Mouse (Mus musculus): ENCODE results near the gene Ski. TPM values are rescaled to one million over a fixed set of nuclear protein-coding genes. Genes with fewer than 3 reads are reported as not detected.

Gene Ski
- polyA plus RNA-seq, 1 experiment from 2014 or later: 17.8 TPM

DNA sequence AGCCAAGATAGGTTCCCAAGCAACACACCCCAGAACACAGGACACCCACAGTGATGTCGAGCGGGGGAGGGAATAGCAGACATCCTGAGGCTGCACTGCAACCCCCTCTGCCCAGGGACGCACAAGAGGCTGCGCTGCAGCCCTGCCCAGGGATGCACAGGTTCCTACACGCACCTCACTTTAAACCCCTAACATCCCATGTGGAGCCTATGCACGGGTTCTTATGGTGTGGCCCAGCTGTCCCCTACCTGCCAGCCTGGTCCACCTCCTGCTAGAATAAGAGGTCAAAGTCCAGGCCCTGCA is 8.7 kb downstream of the Ski start:
- Histone ChIP-seq H3K36me3 (ENCODE audit: control insufficient read depth, insufficient read depth, low read length) (peaks cover 9% of the 10 kb centered on the region; the same call in 1 of the 2 replicates), H3K27me3 (ENCODE audit: control insufficient read depth, insufficient read depth, low read length) (no peaks in the 10 kb centered on the region), H3K4me2 (ENCODE audit: low read depth, severe bottlenecking) (no peak overlapping the region), H3K4me3 (ENCODE audit: low read depth, low read length) (no peak overlapping the region), H3K27ac (replicated peaks; ENCODE audit: low read depth, low read length) (no peak overlapping the region), H3K4me1 (ENCODE audit: control insufficient read depth, insufficient read depth, low read length) (peaks cover 50% of the 10 kb centered on the region), H3K9ac (ENCODE audit: low read length) (no peak overlapping the region), H3K9me3 (ENCODE audit: control insufficient read depth, low read length) (no peaks in the 10 kb centered on the region)
- ATAC-seq (ENCODE audit: insufficient number of reproducible peaks, low FRiP score, low TSS enrichment, low read depth) (no peak), DNase-seq (ENCODE audit: low spot score) (no peak)
- WGBS: 80% methylated on average over 6 of the region's 6 CpGs

DNA sequence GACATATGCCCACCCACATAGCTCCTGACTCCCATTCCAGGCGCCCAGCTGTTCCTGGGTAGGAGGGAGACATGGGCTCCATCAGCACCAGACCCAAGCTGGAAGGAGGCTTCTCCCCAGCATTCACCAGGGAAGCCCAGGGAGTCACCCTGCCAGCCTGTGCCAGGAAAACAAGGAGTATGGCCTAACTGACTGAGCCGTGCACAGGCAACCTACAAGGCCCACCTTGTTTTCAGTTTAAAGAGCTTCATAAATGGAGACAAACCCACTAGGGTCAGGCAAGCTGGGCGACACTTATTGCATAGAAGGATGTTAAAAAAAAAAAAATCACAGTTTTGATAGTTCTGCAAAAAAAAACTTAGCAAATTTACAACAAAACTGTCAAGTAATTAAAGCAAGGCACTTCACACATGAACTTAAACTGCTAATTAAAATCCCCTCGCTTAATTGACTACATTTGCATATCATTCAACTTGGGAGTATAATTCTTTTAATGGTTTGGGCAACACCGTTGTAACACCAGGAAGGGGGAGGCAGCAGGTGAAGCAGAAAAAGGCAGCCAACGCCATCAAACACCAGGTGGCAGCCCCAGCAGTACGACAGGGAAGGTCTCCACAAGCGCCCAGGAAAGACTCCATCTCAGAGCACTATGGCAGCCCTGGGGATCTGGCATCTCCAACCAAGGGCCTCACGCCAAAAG is 9.2 kb downstream of the Ski start:
- peaks cover 50% of the 10 kb centered on the region for H3K4me1 ChIP-seq (ENCODE audit: control insufficient read depth, insufficient read depth, low read length)
- peaks cover 9% of the 10 kb centered on the region; the same call in 1 of the 2 replicates for H3K36me3 ChIP-seq (ENCODE audit: control insufficient read depth, insufficient read depth, low read length)
- no peak overlapping the region for H3K4me2 ChIP-seq (ENCODE audit: low read depth, severe bottlenecking)
- no peak overlapping the region for H3K27ac ChIP-seq (replicated peaks; ENCODE audit: low read depth, low read length)
- no peak overlapping the region for H3K9ac ChIP-seq (ENCODE audit: low read length)
- no peak overlapping the region for H3K4me3 ChIP-seq (ENCODE audit: low read depth, low read length)
- no peaks in the 10 kb centered on the region for H3K9me3 ChIP-seq (ENCODE audit: control insufficient read depth, low read length)
- H3K27me3 ChIP-seq (ENCODE audit: control insufficient read depth, insufficient read depth, low read length): no peaks in the 10 kb centered on the region
- DNase-seq (ENCODE audit: low spot score) (no peak), ATAC-seq (ENCODE audit: insufficient number of reproducible peaks, low FRiP score, low TSS enrichment, low read depth) (no peak)
- 63% methylated on average over 9 of the region's 9 CpGs for WGBS

DNA sequence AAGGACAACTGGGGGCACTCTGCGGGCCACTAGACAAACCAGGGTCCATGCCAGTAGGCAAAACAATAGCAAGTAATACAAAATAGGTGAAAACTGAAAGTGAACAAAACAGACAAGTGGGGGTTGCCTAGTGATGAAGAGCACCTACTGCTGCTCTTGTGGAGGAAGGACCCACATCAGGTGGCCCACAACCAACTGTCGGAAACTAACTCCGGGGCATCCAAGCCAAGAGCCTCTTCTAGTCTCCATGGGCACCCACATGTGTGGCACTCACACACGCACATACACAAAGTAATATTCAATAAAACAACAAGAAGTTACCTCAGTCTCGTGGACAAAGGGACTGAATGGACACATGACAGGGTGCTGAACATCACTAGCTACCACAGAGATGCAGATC is 12.9 kb downstream of the Ski start:
- Histone ChIP-seq H3K4me3 (ENCODE audit: low read depth, low read length) (no peak overlapping the region), H3K9me3 (ENCODE audit: control insufficient read depth, low read length) (no peaks in the 10 kb centered on the region), H3K27me3 (ENCODE audit: control insufficient read depth, insufficient read depth, low read length) (no peaks in the 10 kb centered on the region), H3K4me1 (ENCODE audit: control insufficient read depth, insufficient read depth, low read length) (peaks cover 35% of the 10 kb centered on the region), H3K27ac (replicated peaks; ENCODE audit: low read depth, low read length) (no peak overlapping the region), H3K36me3 (ENCODE audit: control insufficient read depth, insufficient read depth, low read length) (peaks cover 9% of the 10 kb centered on the region; the same call in 1 of the 2 replicates), H3K9ac (ENCODE audit: low read length) (no peak overlapping the region), H3K4me2 (ENCODE audit: low read depth, severe bottlenecking) (no peak overlapping the region)
- ATAC-seq (ENCODE audit: insufficient number of reproducible peaks, low FRiP score, low TSS enrichment, low read depth): no peak
- 96% methylated on average over 5 of the region's 5 CpGs for WGBS
- DNase-seq (ENCODE audit: low spot score): no peak

DNA sequence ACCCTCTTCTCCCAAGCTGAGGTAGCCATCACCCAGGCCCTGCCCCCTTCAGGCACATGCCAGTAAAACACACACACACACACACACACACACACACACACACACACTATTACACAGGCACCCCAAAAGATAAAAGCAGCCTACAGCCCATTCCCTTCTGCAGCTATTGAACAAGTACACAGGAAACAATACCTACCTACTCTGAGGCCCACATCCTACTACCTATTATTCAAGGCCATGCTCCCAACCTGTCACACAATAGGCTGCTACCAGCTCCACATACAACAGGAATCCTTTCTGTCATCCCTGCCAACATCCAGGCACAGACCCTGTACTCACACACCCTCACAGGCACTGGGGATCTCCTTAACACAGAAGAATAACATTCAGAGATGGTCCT is 13.3 kb downstream of the Ski start:
- H3K9ac ChIP-seq (ENCODE audit: low read length): no peak overlapping the region
- H3K27ac ChIP-seq (replicated peaks; ENCODE audit: low read depth, low read length): no peak overlapping the region
- H3K4me1 ChIP-seq (ENCODE audit: control insufficient read depth, insufficient read depth, low read length): peaks cover 31% of the 10 kb centered on the region
- H3K4me3 ChIP-seq (ENCODE audit: low read depth, low read length): no peak overlapping the region
- no peaks in the 10 kb centered on the region for H3K27me3 ChIP-seq (ENCODE audit: control insufficient read depth, insufficient read depth, low read length)
- H3K4me2 ChIP-seq (ENCODE audit: low read depth, severe bottlenecking): no peak overlapping the region
- ATAC-seq (ENCODE audit: insufficient number of reproducible peaks, low FRiP score, low TSS enrichment, low read depth) (no peak), DNase-seq (ENCODE audit: low spot score) (no peak)
- H3K36me3 ChIP-seq (ENCODE audit: control insufficient read depth, insufficient read depth, low read length): peaks cover 9% of the 10 kb centered on the region; the same call in 1 of the 2 replicates
- H3K9me3 ChIP-seq (ENCODE audit: control insufficient read depth, low read length): no peaks in the 10 kb centered on the region

DNA sequence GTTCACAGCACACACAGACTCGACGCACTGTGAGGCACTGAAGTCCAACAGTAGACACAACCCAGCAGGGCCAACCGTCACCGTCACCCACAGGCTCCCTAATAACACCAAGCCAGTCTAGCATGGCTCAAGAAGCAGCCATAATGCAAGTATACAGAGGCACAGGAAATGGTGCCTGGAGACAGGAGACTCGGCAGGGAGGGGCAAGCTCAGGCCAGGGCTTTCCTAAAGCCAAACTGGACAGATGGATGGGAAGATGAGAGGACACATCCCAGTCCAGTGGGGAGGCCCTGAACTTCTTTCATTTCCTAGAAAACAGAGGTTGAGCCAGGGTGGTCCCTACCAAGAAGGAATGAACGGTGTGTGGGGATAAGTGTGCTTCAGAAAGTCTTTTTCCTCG is 13.8 kb downstream of the Ski start:
- ATAC-seq (ENCODE audit: insufficient number of reproducible peaks, low FRiP score, low TSS enrichment, low read depth): no peak
- no peak overlapping the region for H3K4me3 ChIP-seq (ENCODE audit: low read depth, low read length)
- H3K9me3 ChIP-seq (ENCODE audit: control insufficient read depth, low read length): no peaks in the 10 kb centered on the region
- peaks cover 28% of the 10 kb centered on the region for H3K4me1 ChIP-seq (ENCODE audit: control insufficient read depth, insufficient read depth, low read length)
- H3K36me3 ChIP-seq (ENCODE audit: control insufficient read depth, insufficient read depth, low read length): peaks cover 9% of the 10 kb centered on the region; the same call in 1 of the 2 replicates
- 0 out of 2 replicates have a peak overlapping the region, but pooled peaks have one; percentile 1 for H3K27ac ChIP-seq (replicated peaks; ENCODE audit: low read depth, low read length)
- H3K9ac ChIP-seq (ENCODE audit: low read length): no peak overlapping the region
- 74% methylated on average over 7 of the region's 7 CpGs for WGBS
- DNase-seq (ENCODE audit: low spot score): no peak
- H3K4me2 ChIP-seq (ENCODE audit: low read depth, severe bottlenecking): no peak overlapping the region
- H3K27me3 ChIP-seq (ENCODE audit: control insufficient read depth, insufficient read depth, low read length): no peaks in the 10 kb centered on the region

DNA sequence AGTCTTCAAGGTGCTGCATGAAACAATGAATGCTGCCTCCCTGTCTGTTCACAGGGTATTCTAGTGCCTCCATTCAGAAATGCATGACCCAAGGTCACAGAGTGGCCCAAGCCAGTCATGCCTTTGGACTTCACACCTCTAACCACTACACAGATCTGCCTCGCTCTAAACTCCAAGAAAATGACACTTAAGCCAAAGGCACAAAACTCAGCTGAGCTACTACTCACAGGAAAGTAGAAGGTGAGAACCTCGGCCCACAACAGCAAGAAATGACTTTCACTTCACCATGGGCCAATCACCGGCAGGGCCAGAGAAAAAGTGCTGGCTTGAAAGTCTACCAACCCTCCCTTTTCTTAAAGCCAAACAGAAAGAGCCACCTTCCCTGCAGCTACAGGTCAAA is 14.6 kb downstream of the Ski start:
- Histone ChIP-seq H3K27ac (replicated peaks; ENCODE audit: low read depth, low read length) (no peak overlapping the region), H3K36me3 (ENCODE audit: control insufficient read depth, insufficient read depth, low read length) (peaks cover 9% of the 10 kb centered on the region; the same call in 1 of the 2 replicates), H3K9ac (ENCODE audit: low read length) (no peak overlapping the region; the same call in 1 of the 2 replicates), H3K4me3 (ENCODE audit: low read depth, low read length) (no peak overlapping the region), H3K9me3 (ENCODE audit: control insufficient read depth, low read length) (no peaks in the 10 kb centered on the region), H3K27me3 (ENCODE audit: control insufficient read depth, insufficient read depth, low read length) (no peaks in the 10 kb centered on the region), H3K4me2 (ENCODE audit: low read depth, severe bottlenecking) (no peak overlapping the region; the same call in 1 of the 2 replicates), H3K4me1 (ENCODE audit: control insufficient read depth, insufficient read depth, low read length) (peaks cover 26% of the 10 kb centered on the region)
- DNase-seq (ENCODE audit: low spot score) (no peak), ATAC-seq (ENCODE audit: insufficient number of reproducible peaks, low FRiP score, low TSS enrichment, low read depth) (no peak)
- 73% methylated on average over 3 of the region's 3 CpGs for WGBS

DNA sequence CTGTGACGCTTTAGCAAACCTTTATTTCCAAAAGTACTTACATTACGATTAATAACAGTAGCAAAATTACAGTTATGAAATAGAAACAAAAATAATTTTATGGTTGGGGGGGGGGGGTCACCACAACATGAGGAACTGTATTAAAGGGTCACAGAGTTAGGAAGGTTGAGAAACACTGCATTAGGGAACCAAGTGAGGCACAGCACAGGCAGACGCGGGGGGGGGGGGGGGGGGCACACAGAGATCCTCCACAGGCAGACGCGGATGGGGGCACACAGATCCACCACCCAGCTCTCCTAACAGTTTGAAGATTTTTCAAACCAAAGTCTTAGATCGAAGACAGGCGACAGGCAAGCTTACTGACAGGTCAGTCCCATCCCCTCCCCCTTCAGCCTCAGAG is 15.9 kb downstream of the Ski start:
- 73% methylated on average over 8 of the region's 8 CpGs for WGBS
- Histone ChIP-seq H3K9ac (ENCODE audit: low read length) (no peak overlapping the region), H3K27ac (replicated peaks; ENCODE audit: low read depth, low read length) (no peak overlapping the region), H3K4me3 (ENCODE audit: low read depth, low read length) (no peak overlapping the region), H3K27me3 (ENCODE audit: control insufficient read depth, insufficient read depth, low read length) (no peaks in the 10 kb centered on the region), H3K4me2 (ENCODE audit: low read depth, severe bottlenecking) (no peak overlapping the region), H3K4me1 (ENCODE audit: control insufficient read depth, insufficient read depth, low read length) (peaks cover 33% of the 10 kb centered on the region), H3K36me3 (ENCODE audit: control insufficient read depth, insufficient read depth, low read length) (peaks cover 9% of the 10 kb centered on the region; the same call in 1 of the 2 replicates), H3K9me3 (ENCODE audit: control insufficient read depth, low read length) (no peaks in the 10 kb centered on the region)
- no peak for DNase-seq (ENCODE audit: low spot score)
- ATAC-seq (ENCODE audit: insufficient number of reproducible peaks, low FRiP score, low TSS enrichment, low read depth): no peak

DNA sequence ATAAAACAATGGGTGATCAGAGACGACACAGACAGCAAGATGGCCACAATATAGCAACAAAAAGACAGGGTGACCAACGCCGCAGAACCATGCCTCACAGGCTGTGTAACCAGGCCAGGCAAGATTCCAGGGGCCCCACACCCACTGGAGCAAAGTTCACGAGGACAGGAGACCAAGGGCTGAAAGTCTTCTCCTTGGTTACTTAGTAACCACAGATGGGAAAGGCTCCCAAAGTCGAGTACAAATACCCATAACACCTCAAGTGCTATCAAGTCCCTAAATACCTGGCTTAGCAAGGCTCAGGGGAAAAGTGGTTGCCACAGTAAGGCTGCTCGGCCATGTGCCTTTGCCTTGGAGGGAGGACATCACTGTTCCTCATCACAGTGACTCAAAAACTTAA is 16.5 kb downstream of the Ski start:
- no peak for ATAC-seq (ENCODE audit: insufficient number of reproducible peaks, low FRiP score, low TSS enrichment, low read depth)
- WGBS: 74% methylated on average over 6 of the region's 6 CpGs

DNA sequence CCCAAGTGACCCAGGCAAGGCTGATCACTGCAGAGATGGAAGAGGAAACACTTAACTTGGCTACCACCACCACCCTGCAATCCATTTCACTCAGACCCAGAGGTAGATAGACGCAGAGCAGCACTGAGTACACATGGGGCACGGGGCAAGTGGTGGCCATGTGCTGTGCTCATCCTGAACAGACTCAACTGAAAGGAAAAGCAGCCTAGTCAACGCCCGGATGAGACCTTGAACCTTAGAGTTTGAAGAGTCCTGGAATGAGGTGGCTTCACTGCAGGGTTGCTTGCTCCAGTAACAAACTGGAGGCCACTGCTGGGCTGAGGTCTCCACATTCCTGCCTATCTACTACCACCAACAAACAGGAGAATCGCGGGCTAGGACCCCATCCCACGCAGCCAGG is 20.6 kb downstream of the Ski start:
- peaks cover 24% of the 10 kb centered on the region for H3K4me1 ChIP-seq (ENCODE audit: control insufficient read depth, insufficient read depth, low read length)
- WGBS: 89% methylated on average over 7 of the region's 7 CpGs
- H3K9ac ChIP-seq (ENCODE audit: low read length): no peak overlapping the region
- no peak overlapping the region for H3K27ac ChIP-seq (replicated peaks; ENCODE audit: low read depth, low read length)
- H3K27me3 ChIP-seq (ENCODE audit: control insufficient read depth, insufficient read depth, low read length): no peaks in the 10 kb centered on the region
- no peaks in the 10 kb centered on the region for H3K36me3 ChIP-seq (ENCODE audit: control insufficient read depth, insufficient read depth, low read length)
- ATAC-seq (ENCODE audit: insufficient number of reproducible peaks, low FRiP score, low TSS enrichment, low read depth): no peak
- no peak for DNase-seq (ENCODE audit: low spot score)
- H3K4me3 ChIP-seq (ENCODE audit: low read depth, low read length): no peak overlapping the region
- no peak overlapping the region for H3K4me2 ChIP-seq (ENCODE audit: low read depth, severe bottlenecking)
- no peaks in the 10 kb centered on the region for H3K9me3 ChIP-seq (ENCODE audit: control insufficient read depth, low read length)

More for the DNA sequence above, 16.5 kb downstream of the Ski start:
- Histone ChIP-seq H3K27ac (replicated peaks; ENCODE audit: low read depth, low read length) (no peak overlapping the region), H3K4me1 (ENCODE audit: control insufficient read depth, insufficient read depth, low read length) (peaks cover 36% of the 10 kb centered on the region), H3K36me3 (ENCODE audit: control insufficient read depth, insufficient read depth, low read length) (peaks cover 7% of the 10 kb centered on the region; the same call in 1 of the 2 replicates), H3K4me3 (ENCODE audit: low read depth, low read length) (no peak overlapping the region), H3K4me2 (ENCODE audit: low read depth, severe bottlenecking) (no peak overlapping the region), H3K9me3 (ENCODE audit: control insufficient read depth, low read length) (no peaks in the 10 kb centered on the region), H3K27me3 (ENCODE audit: control insufficient read depth, insufficient read depth, low read length) (no peaks in the 10 kb centered on the region), H3K9ac (ENCODE audit: low read length) (no peak overlapping the region)
- DNase-seq (ENCODE audit: low spot score): no peak

Measured in limb, embryonic 11.5 days (tissue).